Mouse (Mus musculus) neural tube, embryonic 12.5 days (tissue): Measurements from ENCODE around the gene Slc10a1. TPM values are rescaled to one million over a fixed set of nuclear protein-coding genes. Genes with fewer than 3 reads are reported as not detected.
"Not testable (repeated sequence)": the region's sequence is repeated elsewhere in the genome, so short reads cannot be mapped to it uniquely, and the experiment has no call there.

Experiments
- ATAC-seq: fragments of 200-750 bp; cut with Nextera tagmentation; 2 replicates; pipeline ENCODE4 v1.8.0; 2017; ENCODE audit warnings: low read depth, mild to moderate bottlenecking, moderate TSS enrichment, moderate library complexity; ENCODE audit not compliant: low FRiP score
- H3K27ac ChIP-seq: fragments of 300-500 bp; sonication (generic); 2 replicates; pipeline ENCODE4 v1.5.1; 2016
- H3K27me3 ChIP-seq: fragments of 300-500 bp; sonication (generic); replicated peaks from 2 replicates; pipeline ENCODE4 v1.6.1; 2016; ENCODE audit warnings: mild to moderate bottlenecking
- H3K36me3 ChIP-seq: fragments of 300-500 bp; sonication (generic); 2 replicates; pipeline ENCODE4 v1.6.1; 2016; ENCODE audit warnings: mild to moderate bottlenecking
- H3K4me1 ChIP-seq: fragments of 300-500 bp; sonication (generic); 2 replicates; pipeline ENCODE4 v1.6.1; 2016
- H3K4me2 ChIP-seq: fragments of 300-500 bp; sonication (generic); replicated peaks from 2 replicates; pipeline ENCODE4 v1.6.1; 2016; ENCODE audit warnings: mild to moderate bottlenecking
- H3K4me3 ChIP-seq: fragments of 300-500 bp; sonication (generic); 2 replicates; pipeline ENCODE4 v1.5.1; 2016
- H3K9ac ChIP-seq: fragments of 300-500 bp; sonication (generic); 2 replicates; pipeline ENCODE4 v1.6.1; 2016; ENCODE audit warnings: mild to moderate bottlenecking
- H3K9me3 ChIP-seq: fragments of 300-500 bp; sonication (generic); 2 replicates; pipeline ENCODE4 v1.6.1; 2016; ENCODE audit warnings: mild to moderate bottlenecking
- WGBS: fragments of 180-500 bp; shearing (Covaris S2); methylation state at CpG from one replicate; pipeline ENCODE4 v1.1.7; 2016; 5-methylcytosine and 5-hydroxymethylcytosine counted together
- polyA plus RNA-seq: library from polyadenylated mRNA; unstranded; fragments of >200 nt; fragmentation: Nextera tagmentation; extraction: Ambion mirVana; gene quantifications from 2 replicates; pipeline ENCODE4 v1.2.1, GENCODE M21; 2016

Slc10a1 gene
- polyA plus RNA-seq, 1 experiment from 2014 or later = 0.30 TPM

DNA sequence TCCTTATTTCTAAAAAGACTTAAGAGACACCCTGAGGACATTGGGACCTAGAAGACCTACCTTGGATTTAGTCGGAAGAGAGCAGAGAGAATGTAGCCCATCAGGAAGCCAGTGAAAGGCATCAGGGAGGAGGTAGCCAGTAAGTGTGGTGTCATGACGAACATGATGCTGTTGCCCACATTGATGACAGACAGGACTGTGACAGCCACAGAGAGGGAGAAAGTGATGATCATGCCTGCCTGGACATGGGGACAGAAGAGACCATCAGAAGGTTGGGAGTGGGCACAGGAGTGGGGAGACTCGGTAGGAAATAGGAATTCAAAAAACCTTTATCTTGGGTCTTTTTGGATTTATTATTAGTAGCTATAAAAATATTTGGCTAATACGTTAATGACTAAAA lies 10.5 kb downstream of the Slc10a1 start:
- 85% methylated on average over 4 of the region's 4 CpGs for WGBS
- Histone ChIP-seq H3K9ac (no peak overlapping the region), H3K27me3 (no peaks in the 10 kb centered on the region), H3K27ac (no peak overlapping the region), H3K36me3 (peaks cover 65% of the 10 kb centered on the region), H3K4me1 (no peaks in the 10 kb centered on the region), H3K4me2 (no peak overlapping the region), H3K4me3 (no peak overlapping the region), H3K9me3 (no peaks in the 10 kb centered on the region)
- ATAC-seq = no peak

GRCm38 (mm10) chr12:80956039-80956438 lies 12.5 kb downstream of the Slc10a1 start:
- H3K27ac ChIP-seq = no peak overlapping the region
- H3K36me3 ChIP-seq = peaks cover 82% of the 10 kb centered on the region
- H3K9me3 ChIP-seq = no peaks in the 10 kb centered on the region
- WGBS = 91% methylated on average over 3 of the region's 3 CpGs
- H3K27me3 ChIP-seq = no peaks in the 10 kb centered on the region
- H3K4me3 ChIP-seq = no peak overlapping the region
- no peak overlapping the region for H3K4me2 ChIP-seq
- no peaks in the 10 kb centered on the region for H3K4me1 ChIP-seq
- H3K9ac ChIP-seq = no peak overlapping the region
- no peak for ATAC-seq

DNA sequence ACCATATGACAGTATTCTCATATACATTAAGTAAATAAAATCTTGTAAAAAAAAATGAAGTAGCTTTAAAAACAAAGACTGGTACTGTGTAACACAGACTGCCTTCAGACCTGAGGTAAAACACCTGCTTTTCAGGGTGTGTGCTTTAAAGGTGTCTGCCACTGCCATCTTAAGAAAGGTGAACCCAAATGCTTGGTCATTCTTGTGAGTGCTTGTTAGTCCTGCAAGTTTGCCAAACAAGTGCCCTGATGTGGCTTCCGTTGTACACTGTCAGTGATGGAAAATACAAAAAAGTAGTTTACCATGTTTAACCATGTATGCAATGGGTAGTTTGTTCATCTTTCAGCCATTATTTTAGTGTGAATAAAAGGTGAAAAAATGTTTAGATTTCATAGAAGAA lies 16.0 kb downstream of the Slc10a1 start:
- no peak for ATAC-seq
- no peak overlapping the region for H3K9ac ChIP-seq
- 95% methylated on average over 1 of the region's 1 CpGs for WGBS
- no peak overlapping the region for H3K4me2 ChIP-seq
- H3K4me1 ChIP-seq = no peaks in the 10 kb centered on the region; the same call in 1 of the 2 replicates
- H3K27ac ChIP-seq = no peak overlapping the region
- H3K36me3 ChIP-seq = peaks cover 82% of the 10 kb centered on the region
- H3K9me3 ChIP-seq = no peaks in the 10 kb centered on the region
- H3K27me3 ChIP-seq = no peaks in the 10 kb centered on the region
- no peak overlapping the region for H3K4me3 ChIP-seq

DNA sequence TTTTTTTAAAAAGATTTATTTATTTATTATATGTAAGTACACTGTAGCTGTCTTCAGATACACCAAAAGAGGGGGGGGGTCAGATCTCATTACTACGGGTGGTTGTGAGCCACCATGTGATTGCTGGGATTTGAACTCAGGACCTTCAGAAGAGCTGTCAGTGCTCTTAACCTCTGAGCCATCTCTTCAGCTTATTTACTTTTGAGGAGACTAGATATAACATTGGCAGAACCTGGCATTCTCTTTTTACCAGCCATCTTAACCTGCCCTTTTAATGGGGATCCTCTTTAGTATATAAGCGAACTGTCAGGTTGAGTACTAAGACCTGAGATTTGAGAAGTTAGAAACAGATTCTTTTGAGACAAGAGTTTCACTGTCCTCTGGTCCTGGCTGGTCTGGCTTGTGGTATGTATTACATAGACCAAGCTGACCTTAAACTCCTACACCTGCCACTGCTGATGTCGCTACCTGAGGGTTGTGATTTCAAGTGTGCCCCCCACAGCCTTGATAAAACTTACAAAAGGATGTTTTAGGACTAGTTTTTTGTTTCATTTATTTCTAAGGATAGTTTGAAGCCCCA lies 16.8 kb downstream of the Slc10a1 start:
- Histone ChIP-seq H3K9ac (no peak overlapping the region), H3K27ac (no peak overlapping the region), H3K4me2 (no peak overlapping the region), H3K36me3 (peaks cover 82% of the 10 kb centered on the region), H3K9me3 (no peaks in the 10 kb centered on the region), H3K27me3 (no peaks in the 10 kb centered on the region), H3K4me3 (no peak overlapping the region), H3K4me1 (peaks cover 1% of the 10 kb centered on the region)
- ATAC-seq = no peak
- 98% methylated on average over 3 of the region's 3 CpGs for WGBS

DNA sequence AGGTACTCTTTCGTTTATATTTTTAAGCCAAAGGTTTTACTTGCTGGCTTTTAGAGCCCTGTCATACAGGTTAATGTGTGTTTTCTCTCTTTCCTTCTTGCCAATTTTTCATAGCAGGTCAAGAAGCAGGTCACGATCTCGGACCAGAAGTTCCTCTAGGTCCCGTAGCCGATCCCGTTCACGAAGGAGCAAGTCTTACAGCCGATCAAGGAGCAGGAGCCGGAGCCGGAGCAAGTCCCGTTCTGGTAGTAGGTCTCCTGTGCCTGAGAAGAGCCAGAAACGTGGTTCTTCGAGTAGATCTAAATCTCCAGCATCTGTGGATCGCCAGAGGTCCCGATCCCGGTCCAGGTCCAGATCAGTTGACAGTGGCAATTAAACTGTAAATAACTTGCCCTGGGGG lies 18.9 kb downstream of the Slc10a1 start:
- not testable (repeated sequence) for H3K27me3 ChIP-seq, H3K9me3 ChIP-seq, ATAC-seq, H3K4me3 ChIP-seq, H3K4me1 ChIP-seq, H3K27ac ChIP-seq, H3K4me2 ChIP-seq, H3K9ac ChIP-seq
- 95% methylated on average over 16 of the region's 16 CpGs for WGBS
- H3K36me3 ChIP-seq = peaks cover 64% of the 10 kb centered on the region

GRCm38 (mm10) chr12:80948202-80948601 lies 20.3 kb downstream of the Slc10a1 start:
- WGBS = 96% methylated on average over 18 of the region's 18 CpGs
- no peaks in the 10 kb centered on the region for H3K27me3 ChIP-seq
- H3K9me3 ChIP-seq = no peaks in the 10 kb centered on the region
- no peak overlapping the region for H3K4me3 ChIP-seq
- H3K4me1 ChIP-seq = peaks cover 5% of the 10 kb centered on the region
- peaks cover 51% of the 10 kb centered on the region for H3K36me3 ChIP-seq
- no peak for ATAC-seq
- H3K9ac ChIP-seq = no peak overlapping the region
- H3K27ac ChIP-seq = no peak overlapping the region
- H3K4me2 ChIP-seq = no peak overlapping the region

DNA sequence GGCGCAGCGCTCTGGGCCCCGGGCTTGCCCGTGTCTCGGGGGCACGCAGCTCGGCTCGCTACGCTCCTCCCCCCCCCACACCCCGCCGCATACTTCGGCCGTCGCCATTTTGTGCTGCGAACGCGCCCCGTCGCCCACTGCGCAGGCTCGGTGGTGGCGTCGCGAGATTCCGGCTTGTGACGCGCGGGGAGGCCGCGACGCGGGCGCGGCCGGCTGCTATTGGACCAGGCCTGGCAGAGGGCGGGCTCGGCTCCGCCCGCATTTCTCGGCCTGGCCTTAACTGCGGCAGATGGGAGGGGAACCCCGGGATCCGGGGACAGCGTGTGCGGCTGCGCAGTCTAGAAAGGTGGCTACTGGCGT lies 22.5 kb downstream of the Slc10a1 start:
- under 1% methylated on average over 47 of the region's 47 CpGs for WGBS
- Histone ChIP-seq H3K27me3 (no peaks in the 10 kb centered on the region), H3K9me3 (no peaks in the 10 kb centered on the region), H3K9ac (peak overlapping the region; percentile 94), H3K4me2 (peak overlapping the region; percentile 70), H3K4me1 (peaks cover 5% of the 10 kb centered on the region), H3K27ac (peak overlapping the region; percentile 57), H3K4me3 (peak overlapping the region; percentile 97), H3K36me3 (peaks cover 32% of the 10 kb centered on the region)
- peak; percentile 98 for ATAC-seq

DNA sequence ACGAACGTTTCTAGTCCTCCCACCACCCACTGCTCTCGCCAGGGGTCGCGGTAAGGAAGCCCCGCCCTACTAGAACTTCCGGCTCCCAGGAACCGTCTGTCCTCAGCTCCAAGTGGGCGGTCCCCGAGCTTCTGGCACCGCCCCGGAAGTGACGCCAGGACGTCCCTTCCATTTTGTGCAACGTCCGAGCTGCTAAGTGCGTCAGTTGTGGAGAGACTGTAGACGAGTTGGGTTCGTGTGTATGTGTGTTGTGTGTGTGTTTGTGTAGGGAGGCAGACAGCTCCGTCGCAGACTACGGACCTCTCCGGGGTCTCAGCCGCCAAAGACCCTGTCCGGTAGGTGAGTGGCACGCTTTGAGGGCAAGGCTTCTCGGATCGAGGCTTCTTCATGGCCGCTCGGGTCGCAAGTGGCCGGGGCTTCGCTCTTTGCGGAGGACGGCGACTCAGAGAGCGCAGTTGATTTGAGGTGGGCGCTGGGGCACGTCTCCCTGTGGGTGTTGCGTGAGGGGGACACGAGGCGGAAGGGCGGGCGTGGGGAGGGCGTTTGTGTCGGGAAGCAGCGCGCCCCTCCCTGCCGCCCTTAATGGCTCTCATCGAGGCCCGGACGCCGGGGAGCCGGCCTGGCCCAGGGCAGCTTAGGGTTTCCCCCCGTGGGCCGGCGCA lies 23.0 kb downstream of the Slc10a1 start, which contains the start of gene Srsf5:
Gene Srsf5 (plus strand): TSS at position 171 of the 662 bp plus-strand sequence.
- Histone ChIP-seq H3K27me3 (no peaks in the 10 kb centered on the region), H3K36me3 (peaks cover 26% of the 10 kb centered on the region), H3K4me2 (peak within 1 kb of the TSS; percentile 70), H3K27ac (peak within 1 kb of the TSS; percentile 57), H3K9ac (peak within 1 kb of the TSS; percentile 94), H3K4me1 (peaks cover 5% of the 10 kb centered on the region; the same call in 1 of the 2 replicates), H3K9me3 (no peaks in the 10 kb centered on the region), H3K4me3 (peak within 1 kb of the TSS; percentile 97)
- peak; percentile 93 for ATAC-seq
- under 1% methylated on average over 53 of the region's 57 CpGs for WGBS

GRCm38 (mm10) chr12:80944963-80945333 lies 23.6 kb downstream of the Slc10a1 start:
- not testable (repeated sequence) for H3K27ac ChIP-seq, H3K27me3 ChIP-seq, H3K4me1 ChIP-seq, H3K9me3 ChIP-seq
- Histone ChIP-seq H3K9ac (peak overlapping the region; percentile 94; the same call in 1 of the 2 replicates), H3K4me3 (peak overlapping the region; percentile 97), H3K36me3 (peaks cover 26% of the 10 kb centered on the region), H3K4me2 (peak overlapping the region; percentile 46)
- WGBS = 1% methylated on average over 9 of the region's 9 CpGs
- peak; percentile 29 for ATAC-seq

DNA sequence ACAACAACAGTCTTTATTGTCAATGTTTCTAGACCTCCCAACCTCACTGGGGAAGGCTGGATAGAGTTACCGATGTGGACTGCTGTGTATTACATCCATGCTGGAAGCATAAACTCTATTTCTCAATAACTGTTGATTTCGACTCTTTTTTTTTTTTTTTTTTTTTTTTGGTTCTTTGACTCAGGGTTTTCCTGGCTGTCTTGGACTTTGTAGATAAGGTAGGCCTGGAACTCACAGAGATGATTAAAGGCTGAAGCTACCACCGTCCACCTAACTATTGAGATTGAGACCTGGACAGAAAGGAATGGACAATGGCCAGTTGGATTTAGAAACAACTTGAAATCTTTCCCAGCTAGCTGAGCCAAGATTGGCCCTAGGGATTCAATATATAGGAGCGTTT lies 24.3 kb downstream of the Slc10a1 start:
- Histone ChIP-seq H3K9ac (no peak overlapping the region), H3K4me2 (no peak overlapping the region), H3K4me1 (peaks cover 5% of the 10 kb centered on the region; the same call in 1 of the 2 replicates), H3K36me3 (peaks cover 21% of the 10 kb centered on the region), H3K4me3 (no peak overlapping the region), H3K9me3 (no peaks in the 10 kb centered on the region), H3K27me3 (no peaks in the 10 kb centered on the region), H3K27ac (no peak overlapping the region)
- whole genome bisulfite sequencing = 92% methylated on average over 4 of the region's 4 CpGs
- ATAC-seq = no peak

DNA sequence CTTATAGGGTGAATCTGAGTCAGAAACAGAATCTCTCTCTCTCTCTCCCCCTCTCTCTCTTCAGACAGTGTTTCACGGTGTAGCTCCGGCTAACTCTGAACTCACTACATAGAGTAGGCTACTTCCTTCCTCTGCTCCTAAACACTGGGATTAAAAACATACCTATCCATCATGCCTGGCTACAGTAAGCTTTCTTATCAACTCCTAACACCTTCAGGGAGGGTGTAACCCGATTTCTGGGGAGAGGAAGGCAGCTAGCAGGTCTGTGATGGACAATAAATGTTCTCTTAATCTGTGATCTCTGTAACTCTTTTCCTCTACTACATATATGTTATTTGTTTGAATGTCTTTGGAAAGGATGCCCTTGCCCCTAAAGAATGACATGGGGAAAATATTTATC lies 25.1 kb downstream of the Slc10a1 start:
- peaks cover 15% of the 10 kb centered on the region for H3K36me3 ChIP-seq
- H3K9ac ChIP-seq = no peak overlapping the region
- H3K4me2 ChIP-seq = no peak overlapping the region
- ATAC-seq = no peak
- H3K4me3 ChIP-seq = no peak overlapping the region
- no peak overlapping the region for H3K27ac ChIP-seq
- no peaks in the 10 kb centered on the region for H3K9me3 ChIP-seq
- WGBS = 88% methylated on average over 3 of the region's 3 CpGs
- H3K4me1 ChIP-seq = peaks cover 5% of the 10 kb centered on the region; the same call in 1 of the 2 replicates
- no peaks in the 10 kb centered on the region for H3K27me3 ChIP-seq

DNA sequence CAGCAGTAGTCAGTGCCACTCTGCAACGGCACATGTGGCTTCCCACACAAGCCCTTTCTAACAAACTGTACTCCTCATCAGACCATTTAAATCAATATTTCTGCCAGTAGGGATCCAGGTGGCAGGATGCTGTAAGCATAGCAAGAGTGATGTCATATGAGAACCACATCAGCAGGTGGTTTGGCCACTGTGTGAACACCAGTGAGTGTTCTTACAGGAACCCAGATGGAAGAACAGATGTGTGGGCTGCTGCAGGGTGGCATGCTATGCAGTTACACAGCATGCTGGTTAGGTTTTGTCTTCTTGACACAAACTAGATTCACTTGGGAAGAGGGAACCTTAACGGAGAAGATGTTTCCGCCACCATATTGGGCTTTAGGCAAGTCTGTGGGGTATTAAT lies 26.6 kb downstream of the Slc10a1 start:
- H3K27me3 ChIP-seq = no peaks in the 10 kb centered on the region
- no peak overlapping the region for H3K9ac ChIP-seq
- ATAC-seq = no peak
- peaks cover 2% of the 10 kb centered on the region; the same call in 1 of the 2 replicates for H3K36me3 ChIP-seq
- no peak overlapping the region for H3K4me2 ChIP-seq
- H3K9me3 ChIP-seq = no peaks in the 10 kb centered on the region
- H3K4me1 ChIP-seq = peaks cover 5% of the 10 kb centered on the region; the same call in 1 of the 2 replicates
- 98% methylated on average over 3 of the region's 3 CpGs for WGBS
- H3K27ac ChIP-seq = no peak overlapping the region
- H3K4me3 ChIP-seq = no peak overlapping the region

DNA sequence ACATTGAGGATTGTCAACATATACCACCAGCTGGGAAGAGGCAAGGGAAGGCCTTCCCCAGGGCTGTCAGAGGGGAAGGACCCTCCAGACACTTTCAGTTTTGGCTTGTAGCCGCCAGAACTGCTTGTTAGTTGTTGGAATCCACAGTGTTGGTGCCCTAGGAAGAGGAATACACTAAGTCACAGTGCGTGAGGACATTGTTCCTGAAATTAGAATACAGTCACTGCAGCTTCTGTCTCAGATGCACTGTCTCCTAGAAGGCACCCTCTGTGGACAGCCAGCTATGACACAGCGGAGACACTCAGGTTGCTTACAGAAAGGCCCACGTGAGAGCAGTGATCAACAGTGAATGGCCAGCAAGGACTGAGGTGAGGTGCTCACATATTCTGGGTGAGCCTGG lies 29.3 kb downstream of the Slc10a1 start:
- no peak overlapping the region for H3K27ac ChIP-seq
- WGBS = 85% methylated on average over 4 of the region's 4 CpGs
- no peak overlapping the region for H3K4me3 ChIP-seq
- no peaks in the 10 kb centered on the region for H3K9me3 ChIP-seq
- no peak for ATAC-seq
- H3K9ac ChIP-seq = no peak overlapping the region
- H3K4me2 ChIP-seq = no peak overlapping the region
- H3K4me1 ChIP-seq = no peaks in the 10 kb centered on the region
- H3K36me3 ChIP-seq = no peaks in the 10 kb centered on the region
- H3K27me3 ChIP-seq = no peaks in the 10 kb centered on the region
